Mouse (Mus musculus) mesoderm, embryonic 11.5 days (tissue): ENCODE results near the gene Cpne2.

Experiments used
- DNase-seq: peaks from one replicate; pipeline ENCODE4 v3.0.0-alpha.2; 2012; ENCODE audit warnings: low read depth, low spot score

Cpne2 gene

DNA sequence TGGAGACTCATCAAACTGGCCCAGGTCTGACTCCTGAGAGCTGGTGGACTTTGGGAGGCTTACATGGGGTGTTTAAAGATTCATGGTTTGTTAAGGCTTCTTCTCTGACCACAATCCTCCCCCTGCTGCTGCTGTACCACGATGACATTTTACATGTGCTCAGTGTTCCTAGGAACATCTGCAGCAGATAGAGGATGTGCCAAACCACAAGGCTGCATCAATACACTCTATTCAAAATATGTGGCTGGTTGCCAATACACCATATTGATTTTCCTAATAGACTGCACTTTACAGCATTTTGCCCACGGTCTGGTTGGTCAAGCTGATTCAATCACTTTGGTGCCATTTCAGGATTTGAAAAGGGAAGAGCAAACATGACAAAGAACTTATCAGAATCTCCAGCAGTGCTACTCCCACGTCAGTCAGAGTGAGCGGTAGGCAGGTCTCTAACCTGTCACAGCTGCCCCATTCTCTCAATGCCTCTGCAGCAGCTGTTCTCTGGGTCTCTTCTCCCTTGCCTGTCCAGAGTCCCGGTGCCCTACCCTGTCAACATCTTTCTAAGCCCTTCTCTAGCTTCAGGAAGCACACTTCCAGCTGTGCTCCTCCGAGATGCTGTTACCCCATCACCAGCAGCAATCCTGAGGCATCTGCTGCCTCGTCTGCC is 49.2 kb downstream of the Cpne2 start:
- DNase-seq, result no peak

DNA sequence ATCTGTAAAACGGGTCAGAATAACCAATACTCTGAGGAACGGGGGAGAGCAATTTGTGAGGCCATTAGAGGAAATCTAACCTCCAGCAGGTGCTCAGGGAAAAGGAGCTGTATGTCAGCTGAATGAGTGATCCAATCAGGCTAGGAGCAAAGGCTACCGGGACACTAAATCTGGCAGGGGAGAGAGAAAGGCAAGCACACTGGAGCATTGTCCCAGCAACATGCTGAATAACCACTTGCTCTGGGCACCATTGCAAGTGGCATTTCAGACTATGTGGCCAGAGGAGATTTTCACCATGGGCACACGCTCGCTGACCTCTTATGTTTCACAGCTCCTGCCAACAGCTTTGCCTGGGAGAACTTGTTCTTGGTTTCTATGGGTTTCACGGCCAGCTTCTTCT is 49.8 kb downstream of the Cpne2 start:
- no peak for DNase-seq

DNA sequence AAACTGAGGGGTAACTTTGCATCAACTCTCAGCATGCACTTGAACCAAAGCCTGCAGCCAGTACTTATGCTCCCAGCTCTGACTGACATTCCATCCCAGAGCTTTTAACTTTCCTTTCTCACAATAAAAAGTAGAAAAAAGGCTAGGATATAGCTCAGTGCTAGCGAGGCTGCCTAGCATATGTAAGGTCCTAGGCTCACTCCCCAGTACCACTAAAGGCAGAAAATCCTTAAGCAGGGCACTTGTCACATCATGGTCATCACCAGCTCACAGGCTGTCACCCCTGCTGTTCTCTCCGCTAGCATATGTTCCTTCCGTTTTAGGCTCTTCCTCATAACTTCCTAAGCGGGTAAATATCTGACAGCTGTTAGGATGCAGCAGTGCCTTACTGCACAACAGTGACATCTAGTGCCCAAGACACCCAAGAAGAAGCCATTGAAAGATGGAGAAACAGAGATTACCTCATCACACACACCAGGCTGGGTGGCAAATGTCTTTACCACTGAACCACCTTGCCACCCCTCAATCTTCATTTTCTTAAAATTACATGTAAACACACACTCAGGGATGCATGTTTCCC is 51.5 kb downstream of the Cpne2 start:
- DNase-seq, result peak; percentile 48

DNA sequence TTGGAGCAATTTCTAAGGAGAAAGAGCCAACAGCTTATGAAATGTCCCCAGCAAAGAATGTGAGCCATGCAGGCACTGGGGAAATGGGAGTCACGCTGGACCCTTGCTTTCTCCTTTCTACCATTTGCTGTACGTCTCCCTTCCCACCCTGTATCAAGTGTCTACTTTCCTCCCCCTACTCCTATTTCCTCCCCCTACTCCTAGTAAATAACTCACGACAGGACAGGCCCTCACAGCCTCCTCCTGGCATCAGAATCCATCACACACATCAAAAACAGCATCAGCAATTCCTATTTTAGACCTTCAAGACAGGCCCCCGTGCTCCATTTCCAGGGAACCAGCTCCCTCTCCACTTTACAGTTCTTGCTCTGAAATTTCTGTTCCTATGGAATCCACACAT is 58.9 kb downstream of the Cpne2 start:
- DNase-seq, result no peak

DNA sequence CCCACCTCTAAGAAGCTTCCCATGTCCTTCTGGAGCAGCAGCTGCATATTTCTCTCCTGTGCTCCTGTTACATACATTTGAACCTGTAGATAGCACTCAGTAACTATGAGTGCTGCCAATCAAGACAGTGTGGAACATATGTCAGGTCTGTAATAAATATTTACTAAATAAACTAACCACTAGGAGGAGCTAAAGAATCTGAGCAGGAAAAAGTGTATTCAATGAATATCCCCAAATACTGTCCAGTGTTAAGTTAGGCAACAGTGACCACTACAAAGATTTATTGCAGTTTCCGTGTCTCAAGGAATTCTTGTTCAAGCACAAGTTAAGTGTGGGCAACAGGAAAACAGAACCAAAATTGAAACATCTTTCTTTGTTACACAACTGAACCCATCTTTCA is 61.4 kb downstream of the Cpne2 start:
- DNase-seq, result peak; percentile 12

DNA sequence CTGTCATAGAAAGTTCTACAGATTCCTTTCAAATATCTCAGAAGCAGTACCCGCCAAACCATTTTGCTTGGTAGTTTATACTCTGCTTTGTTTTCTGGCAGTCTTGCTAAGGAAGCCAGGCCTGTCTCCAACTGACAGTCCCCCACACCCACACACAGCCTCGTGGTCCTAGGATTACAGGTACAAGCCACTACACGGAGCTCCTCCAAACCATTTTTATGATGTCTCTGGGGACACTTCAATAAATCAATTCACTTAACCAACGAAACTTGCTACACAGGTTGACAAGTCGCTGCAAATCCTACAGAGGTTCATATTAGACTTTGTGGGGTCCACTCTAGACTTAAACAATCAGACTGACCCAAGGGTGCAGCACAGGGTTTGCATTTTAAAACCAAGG is 67.7 kb downstream of the Cpne2 start:
- DNase-seq, result peak; percentile 28

DNA sequence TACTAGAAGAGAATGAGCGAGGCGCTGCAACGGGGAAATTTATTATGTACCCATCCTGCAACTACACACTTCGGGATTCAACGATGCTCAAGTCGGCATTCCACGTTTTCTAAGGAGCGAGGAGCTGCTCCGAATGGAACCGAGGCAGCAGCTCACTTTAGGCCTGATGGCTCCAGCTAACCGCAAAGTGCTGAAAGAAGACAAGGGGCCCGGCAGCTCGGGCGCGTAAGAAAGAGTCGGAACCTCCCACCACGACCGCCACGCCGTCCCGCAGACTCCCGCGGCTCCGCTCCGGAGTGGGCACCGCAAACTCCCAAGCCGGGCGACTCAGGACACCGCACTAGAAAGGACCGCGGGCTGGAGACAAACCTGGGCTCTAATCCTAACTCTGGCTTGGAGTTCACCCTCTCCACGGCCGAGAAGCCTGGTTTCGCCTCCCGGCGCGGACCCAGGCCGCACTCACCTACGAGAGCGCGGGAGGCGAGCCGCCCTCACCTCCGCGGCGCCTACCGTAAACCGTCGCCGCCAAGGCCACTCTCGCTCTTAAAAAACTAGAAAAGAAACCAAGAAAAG is 68.3 kb downstream of the Cpne2 start:
- no peak for DNase-seq

DNA sequence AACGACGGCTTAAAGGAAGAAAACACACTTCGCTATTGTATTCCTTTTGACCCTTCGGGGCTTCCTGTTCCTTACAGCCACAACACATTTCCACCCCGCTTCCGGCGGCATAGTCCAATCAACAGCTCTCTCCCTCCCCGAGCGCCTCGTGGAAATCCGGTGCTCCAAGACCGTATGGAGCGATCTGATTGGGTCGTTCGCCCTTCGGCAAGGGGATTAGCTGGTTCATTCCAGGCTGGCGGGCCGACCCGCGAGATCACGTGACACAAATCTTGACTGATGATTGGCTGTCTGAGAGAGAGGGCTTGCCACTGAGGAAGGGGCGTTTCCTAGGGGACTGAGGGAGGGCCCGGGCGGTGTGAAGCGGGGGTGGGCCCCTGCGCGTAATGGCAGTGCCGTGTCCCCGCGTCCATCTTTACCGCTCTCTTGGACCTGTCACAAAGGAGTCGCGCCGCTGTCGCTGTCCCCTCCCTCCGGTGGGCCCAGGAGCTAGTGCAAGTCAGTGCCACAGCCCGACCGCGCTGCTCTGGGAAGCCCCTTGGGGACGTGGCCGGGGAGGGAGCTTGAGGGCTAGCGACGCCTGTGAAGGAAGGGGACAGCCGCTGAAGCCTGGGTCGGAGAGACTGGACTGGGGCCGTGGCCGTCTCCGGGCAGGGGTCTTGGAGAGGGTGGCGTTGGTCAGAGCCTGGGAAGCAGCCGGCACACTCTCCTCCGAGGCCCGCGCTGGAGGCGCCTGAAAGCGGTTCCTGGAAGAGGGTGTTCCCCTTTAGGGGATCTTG is 69.0 kb downstream of the Cpne2 start, which contains the start of the genes Rspry1 and Fam192a:
Gene Rspry1, plus strand, starts transcription at position 331 of the 779 bp plus-strand sequence.
Gene Fam192a, minus strand, starts transcription at position 391 of the 779 bp plus-strand sequence.
- peak; percentile 100 for DNase-seq

DNA sequence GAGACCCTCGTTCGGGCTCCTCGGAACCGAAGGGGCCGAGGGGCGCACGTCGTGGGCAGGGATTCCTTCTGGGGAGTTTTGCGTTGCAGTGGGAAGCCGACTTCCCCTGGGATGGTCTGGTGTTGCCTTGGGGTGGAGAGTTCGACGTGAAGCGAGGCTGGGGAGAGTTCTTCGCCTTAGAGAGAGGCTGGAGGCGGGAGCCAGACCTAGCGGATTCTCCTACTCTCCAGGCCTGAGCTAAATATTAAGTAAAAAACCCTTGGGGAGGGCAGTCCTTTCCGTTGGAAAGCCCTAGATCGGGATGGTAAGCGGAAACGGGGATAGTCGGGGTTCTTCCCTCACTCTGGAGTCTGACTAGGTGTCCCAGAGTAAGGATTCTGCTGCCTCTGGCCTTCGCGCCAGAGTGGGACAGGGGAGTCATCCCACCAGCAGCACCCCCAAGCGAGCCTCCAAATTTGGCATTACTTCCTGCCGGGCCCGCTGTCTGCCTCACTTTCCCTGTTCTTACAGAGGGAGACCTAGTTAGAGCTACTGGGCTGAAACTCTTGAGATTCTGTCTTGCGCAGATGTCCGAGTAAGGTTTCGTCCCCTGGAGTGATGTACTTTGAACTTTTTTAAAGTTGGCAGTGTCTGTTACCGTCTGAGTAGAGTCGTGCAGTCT is 69.8 kb downstream of the Cpne2 start:
- peak; percentile 37 for DNase-seq

DNA sequence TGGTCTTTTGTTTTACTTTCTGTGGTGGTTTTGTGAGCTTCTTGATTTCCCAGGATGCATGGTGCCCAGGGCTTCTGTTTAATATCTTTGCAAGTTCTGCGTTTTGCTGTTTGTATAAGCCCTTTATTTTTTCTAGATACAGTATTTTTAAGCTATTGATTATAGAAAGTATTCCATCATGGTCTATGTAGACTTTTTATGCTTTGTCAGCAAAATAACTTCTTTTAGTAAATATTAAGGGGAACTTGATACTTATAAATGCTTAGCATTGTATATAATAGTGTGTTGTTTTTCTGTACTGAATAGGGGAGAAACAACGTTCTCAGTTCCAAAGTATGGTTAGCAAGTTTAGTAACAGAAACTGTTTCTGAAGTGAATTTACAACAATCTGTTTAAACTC is 71.2 kb downstream of the Cpne2 start:
- DNase-seq, result no peak

DNA sequence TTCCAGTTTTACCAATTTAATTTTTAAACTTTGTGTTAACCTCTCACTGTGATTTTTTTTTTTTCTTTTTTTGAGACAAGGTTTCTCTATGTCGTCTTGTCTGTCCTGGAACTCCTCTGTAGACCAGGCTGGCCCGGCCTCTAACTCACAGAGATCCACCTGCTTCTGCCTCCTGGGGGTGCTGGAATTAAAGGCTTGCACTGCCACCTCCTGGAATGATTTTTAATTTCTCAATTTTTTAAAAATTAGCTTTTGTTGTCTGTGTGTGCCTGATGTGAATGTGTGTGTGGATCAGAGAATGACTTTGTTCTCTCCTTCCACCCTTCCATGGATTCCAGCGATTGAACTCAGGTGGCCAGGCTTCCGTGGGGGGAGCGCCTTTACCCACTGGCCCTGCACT is 74.3 kb downstream of the Cpne2 start:
- no peak for DNase-seq
